Mouse (Mus musculus) MEL (cell line): ENCODE measurements around the gene Sparcl1. TPM values are rescaled to one million over a fixed set of nuclear protein-coding genes. Genes with fewer than 3 reads are reported as not detected.

Experiments
- DNase-seq: peaks from one replicate; pipeline ENCODE4 v3.0.0; 2011; ENCODE audit warnings: low read depth, low spot score
- H3K27ac ChIP-seq: 2 replicates; pipeline ENCODE4 v1.5.1; 2012; ENCODE audit warnings: low read depth, mild to moderate bottlenecking, control low read depth, low read length, moderate library complexity; ENCODE audit not compliant: control insufficient read depth
- H3K27me3 ChIP-seq, 2 experiments: fragments of 150-350 bp in 1 of 2; sonication (generic) in 1 of 2; 2 replicates each; pipeline ENCODE4 v1.6.1; 2012; ENCODE audit warnings: low read length in 2 of 2, mild to moderate bottlenecking in 2 of 2, improper control_type of control experiment in 1 of 2, moderate library complexity in 1 of 2; ENCODE audit not compliant: insufficient read depth in 2 of 2, control insufficient read depth in 1 of 2
- H3K36me3 ChIP-seq, 2 experiments: 2 replicates each; pipeline ENCODE4 v1.6.1; 2012 to 2014; ENCODE audit warnings: low read length in 2 of 2, improper control_type of control experiment in 1 of 2, inconsistent platforms in 1 of 2, mild to moderate bottlenecking in 1 of 2; ENCODE audit not compliant: insufficient read depth in 2 of 2, control insufficient read depth in 1 of 2
- H3K4me1 ChIP-seq, 2 experiments: fragments of 150-350 bp in 1 of 2; sonication (generic) in 1 of 2; 2 replicates each; pipeline ENCODE4 v1.6.1; 2012; ENCODE audit warnings: low read length in 2 of 2, improper control_type of control experiment in 1 of 2, mild to moderate bottlenecking in 1 of 2; ENCODE audit not compliant: insufficient read depth in 2 of 2, control insufficient read depth in 1 of 2
- H3K4me3 ChIP-seq, 2 experiments: fragments of 150-350 bp in 1 of 2; sonication (generic) in 1 of 2; 2 replicates each; pipeline ENCODE4 v1.5.1; 2012; ENCODE audit warnings: low read depth in 2 of 2, low read length in 2 of 2, mild to moderate bottlenecking in 2 of 2, moderate library complexity in 2 of 2, control low read depth in 1 of 2, improper control_type of control experiment in 1 of 2; ENCODE audit not compliant: control insufficient read depth in 1 of 2, insufficient read depth in 1 of 2
- H3K79me2 ChIP-seq: 2 replicates; pipeline ENCODE4 v1.6.1; 2012; ENCODE audit warnings: mild to moderate bottlenecking, low read length, moderate library complexity; ENCODE audit not compliant: control insufficient read depth, poor library complexity, insufficient read depth
- H3K9ac ChIP-seq: 2 replicates; pipeline ENCODE4 v1.6.1; 2012; ENCODE audit warnings: low read depth, mild to moderate bottlenecking, control low read depth, low read length, moderate library complexity; ENCODE audit not compliant: control insufficient read depth, poor library complexity, severe bottlenecking
- H3K9me3 ChIP-seq: fragments of 150-350 bp; sonication (generic); replicated peaks from 2 replicates; pipeline ENCODE4 v1.6.1; 2012; ENCODE audit warnings: mild to moderate bottlenecking, low read length, improper control_type of control experiment, moderate library complexity; ENCODE audit not compliant: insufficient read depth
- CHD1 ChIP-seq: IDR thresholded peaks from 2 replicates; pipeline ENCODE4 v1.6.1; 2012; ENCODE audit warnings: low read depth, mild to moderate bottlenecking, inconsistent platforms, low read length, improper control_type of control experiment
- CHD2 ChIP-seq: IDR thresholded peaks from 2 replicates; pipeline ENCODE4 v1.6.1; 2011; ENCODE audit warnings: low read length, improper control_type of control experiment
- CTCF ChIP-seq, 3 experiments: IDR thresholded peaks in 2 of 3; conservative IDR thresholded peaks in 1 of 3; 2 replicates each; pipeline ENCODE4 v1.5.1; 2011 to 2012; ENCODE audit warnings: low read length in 3 of 3, low read depth in 2 of 3, mild to moderate bottlenecking in 2 of 3, improper control_type of control experiment in 1 of 3, inconsistent platforms in 1 of 3, mixed read lengths in 1 of 3, moderate library complexity in 1 of 3; ENCODE audit not compliant: control insufficient read depth in 1 of 3, insufficient read depth in 1 of 3, poor library complexity in 1 of 3, severe bottlenecking in 1 of 3
- ELF1 ChIP-seq: IDR thresholded peaks from 2 replicates; pipeline ENCODE4 v1.6.1; 2014; ENCODE audit warnings: low read depth, mild to moderate bottlenecking, inconsistent platforms, low read length, improper control_type of control experiment, moderate library complexity
- GABPA ChIP-seq: IDR thresholded peaks from 2 replicates; pipeline ENCODE4 v1.6.1; 2012; ENCODE audit warnings: low read depth, mild to moderate bottlenecking, inconsistent platforms, low read length, improper control_type of control experiment, moderate library complexity
- MAX ChIP-seq: IDR thresholded peaks from 2 replicates; pipeline ENCODE4 v1.6.1; 2011; ENCODE audit warnings: low read length, improper control_type of control experiment
- MAZ ChIP-seq: IDR thresholded peaks from 2 replicates; pipeline ENCODE4 v1.6.1; 2012; ENCODE audit warnings: low read depth, mild to moderate bottlenecking, inconsistent platforms, low read length, improper control_type of control experiment
- NELFE ChIP-seq: IDR thresholded peaks from 2 replicates; pipeline ENCODE4 v1.6.1; 2011; ENCODE audit warnings: low read depth, low read length, improper control_type of control experiment
- NRF1 ChIP-seq: IDR thresholded peaks from 2 replicates; pipeline ENCODE4 v1.6.1; 2014; ENCODE audit warnings: low read depth, mild to moderate bottlenecking, inconsistent platforms, low read length, improper control_type of control experiment, moderate library complexity; ENCODE audit not compliant: poor library complexity, insufficient read depth, severe bottlenecking
- RAD21 ChIP-seq: IDR thresholded peaks from 2 replicates; pipeline ENCODE4 v1.6.1; 2011; ENCODE audit warnings: mild to moderate bottlenecking, low read depth, low read length, improper control_type of control experiment
- TAL1 ChIP-seq: IDR thresholded peaks from 2 replicates; pipeline ENCODE4 v1.6.1; 2012; ENCODE audit warnings: mild to moderate bottlenecking, inconsistent platforms, low read length, moderate library complexity, mixed read lengths
- TCF12 ChIP-seq: IDR thresholded peaks from 2 replicates; pipeline ENCODE4 v1.6.1; 2014; ENCODE audit warnings: low read depth, mild to moderate bottlenecking, inconsistent platforms, low read length, improper control_type of control experiment, moderate library complexity
- UBTF ChIP-seq: IDR thresholded peaks from 2 replicates; pipeline ENCODE4 v1.6.1; 2012; ENCODE audit warnings: low read depth, mild to moderate bottlenecking, inconsistent platforms, low read length, improper control_type of control experiment, moderate library complexity, borderline replicate concordance; ENCODE audit not compliant: insufficient read depth
- USF2 ChIP-seq, 2 experiments: IDR thresholded peaks; 2 replicates each; pipeline ENCODE4 v1.6.1; 2011 to 2012; ENCODE audit warnings: improper control_type of control experiment in 2 of 2, low read length in 2 of 2, borderline replicate concordance in 1 of 2, inconsistent platforms in 1 of 2, low read depth in 1 of 2, mild to moderate bottlenecking in 1 of 2; ENCODE audit not compliant: insufficient read depth in 1 of 2
- ZKSCAN1 ChIP-seq: IDR thresholded peaks from 2 replicates; pipeline ENCODE4 v1.6.1; 2012; ENCODE audit warnings: low read depth, mild to moderate bottlenecking, inconsistent platforms, low read length, improper control_type of control experiment, moderate library complexity
- ZNF384 ChIP-seq: IDR thresholded peaks from 2 replicates; pipeline ENCODE4 v1.6.1; 2012; ENCODE audit warnings: low read depth, mild to moderate bottlenecking, inconsistent platforms, low read length, improper control_type of control experiment
- polyA plus RNA-seq, 2 experiments: library from polyadenylated mRNA; stranded (reverse) in 1 of 2; unstranded in 1 of 2; fragments of >175 nt in 1 of 2; fragments of >200 nt in 1 of 2; gene quantifications; 2 replicates each; pipeline versions ENCODE4 v1.2.1 to v1.2.4; 2012; ENCODE audit warnings: low replicate concordance in 2 of 2, low read depth in 1 of 2; ENCODE audit not compliant: insufficient read length in 2 of 2, insufficient read depth in 1 of 2, missing spikeins in 1 of 2
- total RNA-seq: library from RNA; depleted of rRNA; stranded (reverse); fragments of 300-350 nt; gene quantifications from 2 replicates; pipeline ENCODE4 v1.2.3, GENCODE M21; 2012

Sparcl1 gene
- total and polyA plus RNA-seq, 3 experiments, result not detected

GRCm38 (mm10) chr5:104056295-104056694 is 57.2 kb downstream of the Sparcl1 start:
- Histone ChIP-seq H3K79me2 (0 out of 2 replicates have a peak, but pooled peaks cover 2% of the 10 kb centered on the region), H3K27ac (no peak overlapping the region), H3K4me3 (no peak overlapping the region), H3K36me3 (peaks cover 12 to 14% of the 10 kb centered on the region in 2 experiments), H3K9ac (no peak overlapping the region), H3K27me3 (no peaks in the 10 kb centered on the region), H3K9me3 (no peaks in the 10 kb centered on the region), H3K4me1 (peaks cover 6 to 11% of the 10 kb centered on the region in 2 experiments)
- TF ChIP-seq MAX (no peak), TCF12 (no peak), RAD21 (no peak), USF2 (IDR thresholded peaks at IDR 0.05; ENCODE audit: borderline replicate concordance in 1 of 2, insufficient read depth in 1 of 2, low read depth in 1 of 2, low read length in 2 of 2) (no peak), ZNF384 (no peak), ELF1 (no peak), TAL1 (no peak), UBTF (no peak), CHD1 (no peak), ZKSCAN1 (no peak)
- no peak for DNase-seq

DNA sequence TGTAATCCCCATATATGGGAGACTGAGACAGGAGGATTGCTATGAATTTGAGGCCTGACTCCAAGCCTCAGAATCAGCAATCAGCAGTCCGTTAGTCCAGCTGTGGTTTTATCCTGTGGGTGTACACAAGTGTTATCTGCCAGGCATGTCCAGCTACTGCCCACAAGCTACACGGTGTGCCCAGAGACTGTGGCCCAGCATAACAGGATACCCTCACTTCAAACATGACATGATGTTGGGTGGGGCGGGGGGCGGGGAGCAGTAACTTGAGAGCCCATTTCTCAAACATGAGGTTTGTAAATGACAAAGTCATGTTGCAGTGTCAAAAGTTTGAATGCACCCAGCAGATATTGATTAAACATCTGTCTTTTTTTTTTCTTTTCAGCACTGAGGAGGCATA is 57.7 kb downstream of the Sparcl1 start:
- DNase-seq, result no peak
- TF ChIP-seq USF2 (IDR thresholded peaks at IDR 0.05; ENCODE audit: borderline replicate concordance in 1 of 2, insufficient read depth in 1 of 2, low read depth in 1 of 2, low read length in 2 of 2), result no peak
- TF ChIP-seq NELFE, result no peak
- no peak for TF ChIP-seq GABPA
- no peak for TF ChIP-seq CHD2
- TF ChIP-seq CTCF (IDR thresholded peaks at IDR 0.05 in 2 of 3, conservative IDR thresholded peaks at IDR 0.05 in 1 of 3; ENCODE audit: control insufficient read depth in 1 of 3, insufficient read depth in 1 of 3, low read depth in 2 of 3, low read length in 3 of 3, poor library complexity in 1 of 3, severe bottlenecking in 1 of 3), result no peak
- no peak for TF ChIP-seq MAZ
- no peak for TF ChIP-seq NRF1
- no peaks in the 10 kb centered on the region for H3K9me3 ChIP-seq
- H3K4me3 ChIP-seq, result no peak overlapping the region
- H3K79me2 ChIP-seq, result 0 out of 2 replicates have a peak, but pooled peaks cover 2% of the 10 kb centered on the region
- peaks cover 6 to 8% of the 10 kb centered on the region in 2 experiments for H3K4me1 ChIP-seq
- no peaks in the 10 kb centered on the region for H3K27me3 ChIP-seq
- no peak overlapping the region for H3K9ac ChIP-seq
- H3K36me3 ChIP-seq, result peaks cover 12 to 14% of the 10 kb centered on the region in 2 experiments
- no peak overlapping the region for H3K27ac ChIP-seq
